Mouse (Mus musculus): ENCODE results near the gene Prdm11. TPM values are rescaled to one million over a fixed set of nuclear protein-coding genes. Genes with fewer than 3 reads are reported as not detected.

The Prdm11 gene
- polyA plus RNA-seq, 1 experiment from 2014 or later: 7.2 TPM

- Histone ChIP-seq H3K9me3 (no peaks in the 10 kb centered on the region), H3K27ac (no peak overlapping the region), H3K4me2 (no peak overlapping the region), H3K4me1 (replicated peaks) (peaks cover 23% of the 10 kb centered on the region), H3K9ac (replicated peaks) (no peak overlapping the region), H3K4me3 (replicated peaks) (no peak overlapping the region), H3K27me3 (peaks cover 19% of the 10 kb centered on the region; the same call in 1 of the 2 replicates), H3K36me3 (no peaks in the 10 kb centered on the region)
- 88% methylated on average over 11 of the region's 11 CpGs for WGBS
- no peak for ATAC-seq (ENCODE audit: insufficient number of reproducible peaks, insufficient read depth, low FRiP score, low TSS enrichment, low read depth)
Measured at GRCm38 (mm10) chr2:92945824-92946598, 100.0 kb downstream of the Prdm11 start.

GRCm38 (mm10) chr2:92945125-92945746, 100.7 kb downstream of the Prdm11 start:
- H3K36me3 ChIP-seq: no peaks in the 10 kb centered on the region
- no peak overlapping the region for H3K9ac ChIP-seq (replicated peaks)
- H3K9me3 ChIP-seq: no peaks in the 10 kb centered on the region
- no peak for ATAC-seq (ENCODE audit: insufficient number of reproducible peaks, insufficient read depth, low FRiP score, low TSS enrichment, low read depth)
- peaks cover 23% of the 10 kb centered on the region for H3K4me1 ChIP-seq (replicated peaks)
- peaks cover 21% of the 10 kb centered on the region; the same call in 1 of the 2 replicates for H3K27me3 ChIP-seq
- no peak overlapping the region for H3K27ac ChIP-seq
- no peak overlapping the region for H3K4me2 ChIP-seq
- no peak overlapping the region for H3K4me3 ChIP-seq (replicated peaks)
- WGBS: 92% methylated on average over 11 of the region's 11 CpGs

DNA sequence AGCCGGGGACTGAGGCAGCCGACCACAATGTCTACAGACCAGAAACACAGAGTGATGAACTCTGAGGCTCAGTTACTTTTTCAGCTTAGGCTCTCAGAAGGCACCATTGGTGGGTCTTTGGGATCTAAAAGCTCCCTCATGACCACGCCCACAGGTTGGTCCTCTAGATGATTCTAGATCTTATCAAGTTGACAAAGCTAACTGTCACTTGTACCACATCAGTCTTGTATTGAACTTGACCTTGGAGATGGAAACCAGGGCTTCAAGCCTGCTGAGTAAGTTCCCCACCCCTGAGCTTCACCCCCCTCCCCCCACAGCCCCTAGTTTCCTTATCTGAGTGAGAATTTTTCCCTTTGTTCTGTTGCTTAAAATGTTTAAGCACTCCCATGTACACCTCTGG, 101.6 kb downstream of the Prdm11 start:
- no peak overlapping the region for H3K4me3 ChIP-seq (replicated peaks)
- no peaks in the 10 kb centered on the region for H3K36me3 ChIP-seq
- H3K27ac ChIP-seq: no peak overlapping the region
- no peaks in the 10 kb centered on the region for H3K9me3 ChIP-seq
- ATAC-seq (ENCODE audit: insufficient number of reproducible peaks, insufficient read depth, low FRiP score, low TSS enrichment, low read depth): no peak
- H3K9ac ChIP-seq (replicated peaks): no peak overlapping the region
- H3K4me1 ChIP-seq (replicated peaks): peaks cover 20% of the 10 kb centered on the region
- H3K27me3 ChIP-seq: peaks cover 21% of the 10 kb centered on the region; the same call in 1 of the 2 replicates
- H3K4me2 ChIP-seq: no peak overlapping the region
- 92% methylated on average over 3 of the region's 3 CpGs for WGBS

DNA sequence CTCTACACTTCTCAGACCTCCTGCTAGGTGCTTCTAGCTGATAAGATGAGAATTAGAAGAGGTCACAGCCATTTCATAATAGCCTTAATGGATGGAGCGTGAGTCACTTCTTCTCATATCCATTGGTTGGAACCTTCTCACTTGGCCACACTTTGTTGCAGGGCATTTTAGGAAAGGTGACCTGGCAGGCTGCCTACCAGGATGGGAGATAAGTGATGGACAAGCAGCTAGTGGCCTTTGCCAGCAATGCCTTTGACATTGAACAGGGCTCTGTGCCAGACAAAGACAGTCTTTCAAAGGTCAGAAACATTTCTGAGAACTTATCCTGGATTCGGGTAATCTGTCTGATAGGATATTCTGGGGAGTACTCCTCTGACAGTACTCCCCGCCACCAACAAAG, 102.6 kb downstream of the Prdm11 start:
- H3K4me3 ChIP-seq (replicated peaks): no peak overlapping the region
- ATAC-seq (ENCODE audit: insufficient number of reproducible peaks, insufficient read depth, low FRiP score, low TSS enrichment, low read depth): no peak
- H3K4me2 ChIP-seq: no peak overlapping the region
- no peak overlapping the region for H3K9ac ChIP-seq (replicated peaks)
- peaks cover 12% of the 10 kb centered on the region for H3K4me1 ChIP-seq (replicated peaks)
- no peak overlapping the region for H3K27ac ChIP-seq
- H3K9me3 ChIP-seq: no peaks in the 10 kb centered on the region
- 92% methylated on average over 3 of the region's 3 CpGs for WGBS
- H3K27me3 ChIP-seq: peaks cover 21% of the 10 kb centered on the region; the same call in 1 of the 2 replicates
- no peaks in the 10 kb centered on the region for H3K36me3 ChIP-seq

DNA sequence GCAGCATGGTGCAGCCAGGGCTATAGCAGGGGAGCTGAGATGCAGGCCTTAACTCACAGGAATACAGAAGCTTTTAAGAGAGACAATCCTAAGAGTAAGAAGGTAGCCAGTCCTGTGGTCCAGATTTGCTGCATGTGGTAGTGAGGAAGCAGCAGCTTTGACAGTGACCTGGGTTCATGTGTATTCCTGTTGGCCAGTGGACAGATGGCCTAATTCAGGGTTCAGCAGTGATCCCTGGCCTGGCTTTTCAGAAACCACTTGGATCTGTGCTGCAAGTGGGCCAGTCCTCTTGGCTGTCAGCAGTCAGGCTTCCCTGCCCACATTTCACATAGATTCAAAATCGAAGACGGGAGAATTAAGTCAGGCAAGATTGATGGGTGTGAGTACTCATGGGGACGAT, 104.5 kb downstream of the Prdm11 start:
- Histone ChIP-seq H3K36me3 (no peaks in the 10 kb centered on the region), H3K4me3 (replicated peaks) (no peak overlapping the region), H3K9me3 (no peaks in the 10 kb centered on the region), H3K4me1 (replicated peaks) (0 out of 2 replicates have a peak, but pooled peaks cover 6% of the 10 kb centered on the region), H3K27me3 (peaks cover 14% of the 10 kb centered on the region; the same call in 1 of the 2 replicates), H3K4me2 (no peak overlapping the region), H3K27ac (no peak overlapping the region), H3K9ac (replicated peaks) (no peak overlapping the region)
- WGBS: 69% methylated on average over 3 of the region's 3 CpGs
- no peak for ATAC-seq (ENCODE audit: insufficient number of reproducible peaks, insufficient read depth, low FRiP score, low TSS enrichment, low read depth)

GRCm38 (mm10) chr2:92940963-92941362, 105.0 kb downstream of the Prdm11 start:
- no peak overlapping the region for H3K9ac ChIP-seq (replicated peaks)
- no peak overlapping the region for H3K27ac ChIP-seq
- no peaks in the 10 kb centered on the region for H3K36me3 ChIP-seq
- H3K4me3 ChIP-seq (replicated peaks): no peak overlapping the region
- H3K27me3 ChIP-seq: peaks cover 9% of the 10 kb centered on the region; the same call in 1 of the 2 replicates
- H3K4me1 ChIP-seq (replicated peaks): 0 out of 2 replicates have a peak, but pooled peaks cover 8% of the 10 kb centered on the region
- no peak for ATAC-seq (ENCODE audit: insufficient number of reproducible peaks, insufficient read depth, low FRiP score, low TSS enrichment, low read depth)
- H3K4me2 ChIP-seq: no peak overlapping the region
- 82% methylated on average over 9 of the region's 9 CpGs for WGBS
- H3K9me3 ChIP-seq: no peaks in the 10 kb centered on the region

GRCm38 (mm10) chr2:92938827-92939226, 107.1 kb downstream of the Prdm11 start:
- Histone ChIP-seq H3K9me3 (no peaks in the 10 kb centered on the region), H3K27ac (no peak overlapping the region), H3K4me2 (no peak overlapping the region), H3K4me1 (replicated peaks) (peaks cover 28% of the 10 kb centered on the region), H3K27me3 (0 out of 2 replicates have a peak, but pooled peaks cover 3% of the 10 kb centered on the region), H3K9ac (replicated peaks) (no peak overlapping the region), H3K4me3 (replicated peaks) (no peak overlapping the region), H3K36me3 (no peaks in the 10 kb centered on the region)
- 96% methylated on average over 7 of the region's 7 CpGs for WGBS
- no peak for ATAC-seq (ENCODE audit: insufficient number of reproducible peaks, insufficient read depth, low FRiP score, low TSS enrichment, low read depth)

- H3K9me3 ChIP-seq: no peaks in the 10 kb centered on the region
- H3K4me2 ChIP-seq: no peak overlapping the region
- H3K36me3 ChIP-seq: no peaks in the 10 kb centered on the region
- H3K27ac ChIP-seq: no peak overlapping the region
- H3K4me1 ChIP-seq (replicated peaks): peaks cover 33% of the 10 kb centered on the region
- no peak for ATAC-seq (ENCODE audit: insufficient number of reproducible peaks, insufficient read depth, low FRiP score, low TSS enrichment, low read depth)
- WGBS: 86% methylated on average over 5 of the region's 5 CpGs
- no peak overlapping the region for H3K9ac ChIP-seq (replicated peaks)
- 0 out of 2 replicates have a peak, but pooled peaks cover 3% of the 10 kb centered on the region for H3K27me3 ChIP-seq
- H3K4me3 ChIP-seq (replicated peaks): no peak overlapping the region
Measured at GRCm38 (mm10) chr2:92938063-92938462, 107.9 kb downstream of the Prdm11 start.

- ATAC-seq (ENCODE audit: insufficient number of reproducible peaks, insufficient read depth, low FRiP score, low TSS enrichment, low read depth): no peak
Measured at GRCm38 (mm10) chr2:92935483-92935882, 110.5 kb downstream of the Prdm11 start.

DNA sequence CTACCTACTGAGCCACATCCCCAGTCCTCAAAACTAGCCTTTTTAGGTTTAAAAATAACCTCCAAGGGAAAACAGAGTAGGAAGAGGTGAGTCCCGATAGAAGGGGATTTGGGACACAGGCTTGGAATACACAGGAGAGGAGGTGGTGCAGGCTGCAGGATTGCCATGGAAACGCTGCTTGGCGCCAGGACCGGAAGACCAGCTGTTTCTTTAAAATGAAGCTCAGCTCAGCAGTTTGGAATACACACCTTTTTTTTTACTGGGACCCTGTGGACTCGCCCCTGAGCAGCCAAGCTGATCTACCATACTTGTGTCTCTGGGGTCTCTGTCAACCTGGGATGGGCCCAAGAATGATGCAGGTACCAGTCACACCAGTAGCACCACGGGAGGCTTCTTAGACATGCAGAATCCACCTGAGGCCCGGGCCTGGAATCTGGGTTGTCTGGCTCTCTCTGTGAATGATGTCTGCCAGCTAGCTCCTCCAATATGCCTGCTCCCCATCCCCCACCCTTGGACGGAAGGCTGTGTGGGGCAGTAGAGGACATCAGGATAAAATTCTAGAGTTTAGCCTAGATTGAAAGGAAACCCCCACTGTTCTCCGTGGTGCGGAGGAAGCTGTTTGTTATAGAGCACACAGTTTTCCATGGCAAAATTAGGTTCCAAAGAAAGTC, 111.5 kb downstream of the Prdm11 start:
- peak overlapping the region; percentile 50; the same call in 1 of the 2 replicates for H3K27ac ChIP-seq
- WGBS: 14% methylated on average over 10 of the region's 10 CpGs

More at GRCm38 (mm10) chr2:92935483-92935882, 110.5 kb downstream of the Prdm11 start:
- no peaks in the 10 kb centered on the region for H3K36me3 ChIP-seq
- no peak overlapping the region for H3K4me3 ChIP-seq (replicated peaks)
- H3K4me2 ChIP-seq: no peak overlapping the region
- H3K27me3 ChIP-seq: no peaks in the 10 kb centered on the region
- peaks cover 42% of the 10 kb centered on the region for H3K4me1 ChIP-seq (replicated peaks)
- H3K9me3 ChIP-seq: no peaks in the 10 kb centered on the region
- no peak overlapping the region for H3K27ac ChIP-seq
- no peak overlapping the region for H3K9ac ChIP-seq (replicated peaks)
- WGBS: 28% methylated on average over 3 of the region's 3 CpGs

GRCm38 (mm10) chr2:92933379-92933778, 112.6 kb downstream of the Prdm11 start:
- Histone ChIP-seq H3K4me1 (replicated peaks) (peaks cover 42% of the 10 kb centered on the region), H3K36me3 (no peaks in the 10 kb centered on the region), H3K9ac (replicated peaks) (no peak overlapping the region), H3K4me3 (replicated peaks) (no peak overlapping the region), H3K27me3 (no peaks in the 10 kb centered on the region), H3K9me3 (no peaks in the 10 kb centered on the region), H3K4me2 (no peak overlapping the region), H3K27ac (no peak overlapping the region)
- no peak for ATAC-seq (ENCODE audit: insufficient number of reproducible peaks, insufficient read depth, low FRiP score, low TSS enrichment, low read depth)
- WGBS: 81% methylated on average over 6 of the region's 6 CpGs

More for the DNA sequence above, 111.5 kb downstream of the Prdm11 start:
- no peak overlapping the region for H3K9ac ChIP-seq (replicated peaks)
- H3K4me1 ChIP-seq (replicated peaks): peaks cover 42% of the 10 kb centered on the region
- peak; percentile 35; the same call in 1 of the 2 replicates for ATAC-seq (ENCODE audit: insufficient number of reproducible peaks, insufficient read depth, low FRiP score, low TSS enrichment, low read depth)
- no peaks in the 10 kb centered on the region for H3K27me3 ChIP-seq
- peak overlapping the region; percentile 33 for H3K4me2 ChIP-seq
- H3K9me3 ChIP-seq: no peaks in the 10 kb centered on the region
- no peak overlapping the region for H3K4me3 ChIP-seq (replicated peaks)
- H3K36me3 ChIP-seq: no peaks in the 10 kb centered on the region

Measured in limb, embryonic 12.5 days (tissue).